Mouse (Mus musculus) kidney, adult 8-10 months (tissue): Measurements from ENCODE around the gene Sik3.
A peak's percentile ranks its signal among the peaks of the same experiment; 100 is the strongest.

Experiments
- DNase-seq, 2 experiments: peaks; one replicate each; pipeline ENCODE4 v3.0.0; 2022

The Sik3 gene

GRCm38 (mm10) chr9:46016417-46016816, 3.8 kb downstream of the Sik3 start:
- DNase-seq = no peak

GRCm38 (mm10) chr9:46018316-46018715, 5.7 kb downstream of the Sik3 start:
- DNase-seq = no peak

- DNase-seq = no peak
Measured at GRCm38 (mm10) chr9:46019975-46020374, 7.4 kb downstream of the Sik3 start.

- no peak for DNase-seq
Measured at GRCm38 (mm10) chr9:46023591-46023990, 11.0 kb downstream of the Sik3 start.

GRCm38 (mm10) chr9:46026058-46026849, 13.6 kb downstream of the Sik3 start:
- no peak for DNase-seq

- DNase-seq = no peak
Measured at GRCm38 (mm10) chr9:46027994-46028393, 15.4 kb downstream of the Sik3 start.

GRCm38 (mm10) chr9:46029534-46029933, 16.9 kb downstream of the Sik3 start:
- no peak for DNase-seq

- no peak for DNase-seq
Measured at GRCm38 (mm10) chr9:46030184-46030583, 17.6 kb downstream of the Sik3 start.

- DNase-seq = no peak
Measured at GRCm38 (mm10) chr9:46030968-46031367, 18.3 kb downstream of the Sik3 start.

GRCm38 (mm10) chr9:46032190-46032589, 19.6 kb downstream of the Sik3 start:
- DNase-seq = peak; percentile 64 to 70

GRCm38 (mm10) chr9:46033058-46033457, 20.4 kb downstream of the Sik3 start:
- no peak for DNase-seq

- DNase-seq = no peak
Measured at GRCm38 (mm10) chr9:46033862-46034261, 21.2 kb downstream of the Sik3 start.

- peak in 1 of 2 experiments; percentile 28 for DNase-seq
Measured at GRCm38 (mm10) chr9:46035290-46035871, 22.8 kb downstream of the Sik3 start.

GRCm38 (mm10) chr9:46036881-46037280, 24.3 kb downstream of the Sik3 start:
- DNase-seq = no peak

GRCm38 (mm10) chr9:46038786-46039185, 26.2 kb downstream of the Sik3 start:
- DNase-seq = peak in 1 of 2 experiments; percentile 28

GRCm38 (mm10) chr9:46041186-46041585, 28.6 kb downstream of the Sik3 start:
- DNase-seq = no peak

- DNase-seq = no peak
Measured at GRCm38 (mm10) chr9:46042387-46042786, 29.8 kb downstream of the Sik3 start.

- no peak for DNase-seq
Measured at GRCm38 (mm10) chr9:46043626-46044025, 31.0 kb downstream of the Sik3 start.

GRCm38 (mm10) chr9:46046724-46047517, 34.3 kb downstream of the Sik3 start:
- no peak for DNase-seq

GRCm38 (mm10) chr9:46049525-46049924, 36.9 kb downstream of the Sik3 start:
- DNase-seq = no peak

GRCm38 (mm10) chr9:46050203-46050602, 37.6 kb downstream of the Sik3 start:
- DNase-seq = no peak

- no peak for DNase-seq
Measured at GRCm38 (mm10) chr9:46053014-46053666, 40.5 kb downstream of the Sik3 start.

- DNase-seq = no peak
Measured at GRCm38 (mm10) chr9:46058065-46058464, 45.4 kb downstream of the Sik3 start.
